Mouse (Mus musculus) right cerebral cortex, postnatal 10 days (tissue): ENCODE measurements around the gene Sema3g.
A peak's percentile ranks its signal among the peaks of the same experiment; 100 is the strongest.

Experiments
- DNase-seq, 2 experiments: peaks; one replicate each; pipeline ENCODE4 v3.0.0; 2021; ENCODE audit warnings: low spot score in 2 of 2

Sema3g gene

DNA sequence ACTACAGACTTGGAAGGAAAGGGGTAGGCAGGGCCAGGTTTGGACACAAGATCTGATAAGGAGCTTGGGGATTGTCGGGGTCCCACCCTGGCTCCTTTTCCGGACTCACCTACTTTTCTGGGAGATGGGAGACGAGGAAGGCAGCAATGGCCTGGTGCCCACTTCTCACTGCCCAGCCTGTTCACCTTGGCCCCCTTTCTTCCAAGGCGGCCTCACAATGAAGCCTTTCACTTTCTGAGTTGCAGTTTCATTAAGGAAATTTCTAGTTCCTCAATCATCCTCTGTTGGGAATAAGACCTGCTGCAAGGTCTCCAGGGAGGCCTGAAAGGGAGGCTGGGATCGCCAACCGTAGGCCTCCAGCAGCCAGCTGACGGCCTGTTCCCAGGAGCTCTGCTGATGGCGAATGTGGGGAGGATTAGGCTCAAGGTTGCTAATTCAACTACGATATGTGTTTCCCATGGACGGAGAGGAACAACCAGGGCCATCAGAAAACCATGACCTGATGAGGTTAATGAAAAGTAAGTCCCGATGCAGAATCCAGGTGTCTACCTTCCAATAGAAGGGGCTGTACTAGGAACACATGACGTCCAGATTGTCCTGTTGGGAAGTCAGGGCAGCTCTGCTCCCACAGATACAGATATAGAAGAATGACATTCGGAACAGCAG lies 14.9 kb downstream of the Sema3g start:
- no peak for DNase-seq

- no peak for DNase-seq
Measured at GRCm38 (mm10) chr14:31233070-31233995, 15.7 kb downstream of the Sema3g start.

GRCm38 (mm10) chr14:31233996-31234591 lies 16.4 kb downstream of the Sema3g start:
- DNase-seq = peak; percentile 84 to 92

- no peak for DNase-seq
Measured at GRCm38 (mm10) chr14:31237101-31237882, 19.6 kb downstream of the Sema3g start.

DNA sequence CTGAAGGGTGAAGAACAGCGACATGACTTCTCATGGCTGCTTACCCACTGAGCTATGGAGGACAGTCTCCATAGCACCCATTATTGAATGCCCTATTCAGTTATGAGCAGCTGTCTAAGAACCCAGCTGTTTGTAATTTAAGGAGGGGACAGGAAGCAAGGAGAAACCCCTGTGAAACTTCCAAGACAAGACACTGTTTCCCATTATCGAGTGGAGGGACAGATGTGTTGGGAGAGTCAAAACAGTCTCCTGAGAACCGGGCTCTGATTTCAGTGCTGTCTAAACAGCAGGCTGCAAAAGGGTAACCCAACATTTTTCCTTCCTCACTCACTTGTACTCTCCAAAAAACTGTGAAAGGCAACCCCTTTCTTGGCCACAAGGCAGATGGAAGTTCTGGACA lies 22.9 kb downstream of the Sema3g start:
- DNase-seq = no peak

DNA sequence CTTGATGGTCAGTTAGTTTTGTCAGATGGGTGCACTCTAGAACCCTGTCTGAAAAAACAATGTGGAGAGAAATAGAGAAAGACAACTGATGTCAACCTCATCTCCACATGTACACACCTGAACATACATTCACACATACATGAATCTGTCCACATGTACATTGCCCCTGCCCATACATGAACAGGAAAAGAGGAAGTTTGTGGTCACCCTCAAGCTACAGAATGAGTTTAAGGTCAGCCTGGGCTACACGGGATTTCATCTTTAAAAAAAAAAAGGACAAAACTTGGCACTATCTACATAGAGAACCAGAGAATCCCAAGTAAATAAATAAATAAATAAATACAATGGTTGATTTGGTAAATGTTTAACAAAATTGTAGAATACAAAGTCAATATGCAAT lies 27.1 kb downstream of the Sema3g start:
- DNase-seq = no peak

DNA sequence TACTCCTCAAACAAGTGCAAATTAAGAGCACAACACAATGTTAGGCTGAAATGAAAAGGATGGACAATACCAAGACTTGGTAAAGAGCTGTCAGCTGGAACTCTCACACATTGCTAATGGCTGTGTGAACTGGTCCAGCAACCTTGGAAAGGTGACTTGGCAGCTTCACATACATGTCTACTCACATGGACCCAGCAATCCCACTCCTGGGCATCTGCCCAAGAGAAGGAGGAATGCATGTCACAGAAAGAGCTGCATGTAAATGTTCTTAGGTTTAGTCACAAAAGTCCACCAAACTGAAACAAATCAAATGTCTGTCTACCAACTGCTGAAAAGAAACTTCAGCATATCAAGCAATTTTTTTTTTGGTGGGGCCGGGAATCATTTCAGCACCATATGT lies 28.3 kb downstream of the Sema3g start:
- DNase-seq = no peak

GRCm38 (mm10) chr14:31248396-31248795 lies 30.7 kb downstream of the Sema3g start:
- DNase-seq = no peak

DNA sequence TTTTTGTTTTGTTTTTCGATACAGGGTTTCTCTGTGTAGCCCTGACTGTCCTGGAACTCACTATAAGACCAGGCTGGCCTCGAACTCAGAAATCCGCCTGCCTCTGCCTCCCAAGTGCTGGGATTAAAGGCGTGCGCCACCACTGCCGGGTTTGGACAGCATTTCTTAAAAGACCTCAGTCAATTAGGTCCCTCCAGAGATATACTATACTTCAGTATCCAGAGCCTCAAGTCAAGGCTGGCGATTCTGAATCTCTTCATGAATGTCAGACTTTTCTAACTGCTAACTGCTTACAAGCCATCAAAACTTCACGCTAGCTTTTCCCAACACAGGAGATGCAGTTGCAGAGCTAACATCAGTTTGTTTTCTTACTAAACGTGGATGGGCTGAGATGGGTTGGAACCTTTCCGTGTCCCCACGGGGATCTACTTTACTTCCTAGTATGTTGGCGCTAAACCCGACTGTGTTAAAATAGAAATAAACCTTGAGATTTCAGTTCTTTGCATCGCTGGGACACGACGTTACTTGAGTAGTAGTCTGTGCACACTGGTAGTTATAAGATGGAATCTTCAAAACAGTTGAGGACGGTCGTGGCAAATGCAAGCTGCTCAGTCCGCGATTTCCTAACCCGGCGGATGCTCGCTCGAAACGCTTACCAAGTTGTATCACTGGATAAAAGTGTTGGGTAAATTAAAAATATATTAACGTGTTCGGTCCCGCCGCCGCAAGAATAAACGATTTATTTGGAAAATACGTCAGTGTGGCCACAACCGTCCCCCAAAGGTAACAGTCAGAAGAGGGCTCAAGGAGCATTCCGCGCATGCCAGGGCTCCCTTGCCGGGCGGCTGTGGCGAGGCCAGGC lies 32.8 kb downstream of the Sema3g start:
- DNase-seq = no peak

DNA sequence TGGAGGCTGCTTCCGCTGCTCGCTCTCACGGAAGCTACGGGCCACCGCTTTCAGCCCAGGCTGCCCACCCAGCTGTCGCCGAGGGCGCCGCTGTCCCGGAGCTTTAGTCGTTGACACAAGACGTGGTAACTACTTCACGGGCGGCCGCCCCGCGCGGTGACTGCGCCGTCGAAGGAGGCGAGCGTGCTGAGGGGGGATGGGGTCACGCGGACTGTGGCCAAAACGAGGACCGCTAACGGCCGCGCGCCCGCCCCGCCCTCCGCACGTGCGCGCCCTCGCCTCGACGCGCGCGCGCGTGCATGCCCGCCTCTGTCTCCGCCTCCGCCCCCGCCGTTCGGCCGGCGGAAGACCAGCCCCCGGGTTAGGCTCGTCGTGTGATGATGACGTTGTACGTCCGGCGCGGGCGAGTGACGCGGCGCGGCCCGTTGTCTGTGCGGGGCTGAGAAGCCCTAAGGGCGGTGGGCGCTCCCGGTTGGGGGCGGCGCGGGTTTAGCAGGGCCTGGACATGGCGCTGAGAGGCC lies 33.5 kb downstream of the Sema3g start, which contains the start of the genes Phf7 and Bap1:
TSS of gene Phf7 (minus strand) at position 234 of the 521 bp plus-strand sequence.
TSS of gene Bap1 (plus strand) at position 367 of the 521 bp plus-strand sequence.
- DNase-seq = peak; percentile 97 to 98

- no peak for DNase-seq
Measured at GRCm38 (mm10) chr14:31251626-31252025, 34.0 kb downstream of the Sema3g start.

DNA sequence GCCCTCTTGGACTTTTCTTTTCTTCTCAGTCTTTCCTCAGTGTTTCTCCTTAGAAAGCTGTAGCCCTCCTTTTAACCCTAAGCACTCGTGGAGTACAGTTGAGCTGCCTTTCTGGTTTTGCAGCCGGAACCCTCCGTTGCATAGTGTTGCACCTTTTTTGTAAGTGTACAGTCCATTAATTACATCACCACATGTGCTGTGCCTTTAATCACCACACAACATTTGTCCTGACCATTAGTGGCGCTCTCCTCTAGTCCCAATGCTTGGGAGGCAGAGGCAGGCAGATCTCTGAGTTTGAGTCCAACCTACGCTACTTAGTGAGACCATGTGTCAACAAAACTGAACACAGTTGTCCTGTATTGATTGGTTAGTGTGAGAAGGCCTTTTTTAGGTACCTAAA lies 34.4 kb downstream of the Sema3g start:
- no peak for DNase-seq

- DNase-seq = no peak
Measured at GRCm38 (mm10) chr14:31258476-31259050, 40.9 kb downstream of the Sema3g start.

- no peak for DNase-seq
Measured at GRCm38 (mm10) chr14:31260374-31260773, 42.7 kb downstream of the Sema3g start.

DNA sequence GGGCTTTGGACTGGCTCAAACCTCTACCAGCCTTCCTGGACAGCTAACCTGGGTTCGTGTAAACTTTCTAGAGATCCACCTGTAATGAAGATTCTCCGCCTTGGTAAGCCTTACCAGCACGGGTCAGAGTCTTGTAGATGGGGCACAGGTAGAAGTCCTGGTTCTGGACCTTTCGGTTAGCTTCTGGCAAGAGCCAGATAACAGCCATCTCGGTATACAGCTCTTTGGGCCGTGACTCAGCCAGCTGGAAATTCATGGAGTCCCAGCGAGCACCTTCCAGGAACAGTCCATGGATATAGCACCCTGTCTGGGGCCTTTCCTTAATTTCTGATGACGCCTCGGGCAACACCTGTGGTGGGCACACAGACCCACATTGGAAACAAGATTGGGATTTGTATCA lies 43.3 kb downstream of the Sema3g start:
- DNase-seq = no peak

DNA sequence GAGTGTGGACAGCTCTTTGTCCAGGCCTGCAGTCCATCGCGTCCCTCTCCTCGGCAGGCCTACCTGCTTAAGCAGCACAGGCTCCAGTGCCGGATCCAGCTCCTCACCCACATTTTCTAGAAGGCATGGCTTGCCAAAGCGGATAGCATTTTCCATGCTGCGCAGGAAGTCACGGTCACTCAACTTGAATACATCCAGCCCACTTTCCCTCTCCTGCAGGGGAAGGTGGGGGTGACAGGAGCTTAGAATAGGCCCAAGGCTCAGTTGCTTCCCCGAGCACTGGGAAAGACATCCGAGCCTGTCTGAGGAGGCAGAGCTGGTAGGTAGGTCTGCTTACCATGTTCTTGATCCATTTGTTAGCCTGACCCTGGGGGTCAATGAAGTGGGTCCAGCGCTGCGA lies 50.0 kb downstream of the Sema3g start:
- DNase-seq = peak in 1 of 2 experiments; percentile 33

DNA sequence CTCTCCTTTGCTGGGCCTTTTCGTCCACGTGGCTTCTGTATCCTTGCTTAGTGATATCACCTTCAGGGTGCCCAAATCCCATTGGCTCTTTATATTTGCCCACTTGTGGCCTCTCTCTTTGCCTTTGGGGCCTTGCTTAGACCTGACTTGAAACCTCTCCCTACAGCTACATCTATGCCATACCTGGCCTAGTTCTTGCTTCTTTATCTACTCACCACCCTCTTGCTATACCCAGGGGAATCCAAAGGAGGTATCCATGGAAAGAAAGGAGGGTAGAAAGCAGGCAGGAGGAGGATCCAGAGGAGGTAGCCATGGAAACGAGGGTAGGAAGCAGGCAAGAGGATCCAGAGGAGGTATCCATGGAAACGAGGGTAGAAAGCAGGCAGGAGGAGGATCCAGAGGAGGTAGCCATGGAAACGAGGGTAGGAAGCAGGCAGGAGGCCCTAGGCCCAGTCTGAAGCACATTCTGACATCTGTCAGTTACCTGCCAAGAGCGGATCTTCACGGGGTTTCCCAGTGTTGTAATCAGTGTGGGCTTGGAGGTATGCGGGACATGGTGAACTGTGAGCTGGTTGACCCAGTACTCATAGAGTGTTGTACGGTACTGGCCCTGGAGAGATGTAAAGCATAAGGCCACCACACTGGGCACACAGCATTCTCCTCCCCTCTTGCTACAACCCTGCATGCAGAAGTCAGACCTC lies 50.8 kb downstream of the Sema3g start:
- peak; percentile 67 to 87 for DNase-seq

- DNase-seq = peak; percentile 76
Measured at GRCm38 (mm10) chr14:31269456-31270100, 51.9 kb downstream of the Sema3g start.

DNA sequence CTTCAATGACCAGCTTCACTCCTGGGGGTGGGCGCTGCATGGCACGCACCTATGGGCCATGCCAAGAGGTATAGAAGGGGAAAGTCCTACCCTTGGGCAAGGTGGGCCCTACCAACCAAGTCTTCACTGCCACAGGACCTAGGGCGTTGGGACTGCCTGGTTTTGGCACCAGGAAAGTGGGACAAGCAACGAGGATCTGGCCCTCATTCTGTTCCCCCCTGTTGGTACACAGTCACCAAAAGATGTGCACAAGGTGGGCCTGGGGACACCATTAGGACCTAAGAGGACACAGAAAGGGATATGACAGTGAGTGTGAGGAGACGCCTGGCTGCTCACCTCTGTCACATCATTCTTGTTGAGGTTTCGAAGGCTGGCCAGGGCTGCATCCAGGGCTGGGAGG lies 53.5 kb downstream of the Sema3g start:
- no peak for DNase-seq
